Mouse (Mus musculus): Measurements from ENCODE around the gene Gpbp1.

Gpbp1 gene

DNA sequence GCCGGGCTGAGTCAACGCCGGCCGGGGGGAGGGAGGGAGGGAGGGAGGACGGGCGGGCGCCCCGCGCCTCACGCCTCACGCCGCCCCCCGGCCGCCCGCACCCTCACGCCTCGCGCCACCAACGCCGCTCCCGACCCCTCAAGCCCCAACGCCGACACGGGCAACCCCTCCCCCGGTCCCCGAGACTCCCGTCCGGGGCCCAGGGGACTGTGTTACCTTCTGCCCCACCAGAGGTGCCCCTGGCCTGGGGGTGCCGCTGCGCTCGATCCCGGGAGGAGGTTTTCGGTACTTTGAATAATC lies 459 bp downstream of the Gpbp1 start:
- POLR2A ChIA-PET, result interaction anchor here in 3 of 4 experiments (0.6 to 2.5 kb wide), 75 partner anchors 8 to 1470 kb away, joined by 3 to 54 read pairs (median 5); partner anchors contain the start of genes Il6st (in 1 of the 3) and Plk2 (in 1 of the 3)
- CTCF ChIA-PET, result interaction anchor here in 2 of 4 experiments (0.6 to 1.2 kb wide), 4 partner anchors 28 to 378 kb away, joined by 3 to 7 read pairs (median 5); partner anchors contain the start of gene Gm49496 (in 1 of the 2)

DNA sequence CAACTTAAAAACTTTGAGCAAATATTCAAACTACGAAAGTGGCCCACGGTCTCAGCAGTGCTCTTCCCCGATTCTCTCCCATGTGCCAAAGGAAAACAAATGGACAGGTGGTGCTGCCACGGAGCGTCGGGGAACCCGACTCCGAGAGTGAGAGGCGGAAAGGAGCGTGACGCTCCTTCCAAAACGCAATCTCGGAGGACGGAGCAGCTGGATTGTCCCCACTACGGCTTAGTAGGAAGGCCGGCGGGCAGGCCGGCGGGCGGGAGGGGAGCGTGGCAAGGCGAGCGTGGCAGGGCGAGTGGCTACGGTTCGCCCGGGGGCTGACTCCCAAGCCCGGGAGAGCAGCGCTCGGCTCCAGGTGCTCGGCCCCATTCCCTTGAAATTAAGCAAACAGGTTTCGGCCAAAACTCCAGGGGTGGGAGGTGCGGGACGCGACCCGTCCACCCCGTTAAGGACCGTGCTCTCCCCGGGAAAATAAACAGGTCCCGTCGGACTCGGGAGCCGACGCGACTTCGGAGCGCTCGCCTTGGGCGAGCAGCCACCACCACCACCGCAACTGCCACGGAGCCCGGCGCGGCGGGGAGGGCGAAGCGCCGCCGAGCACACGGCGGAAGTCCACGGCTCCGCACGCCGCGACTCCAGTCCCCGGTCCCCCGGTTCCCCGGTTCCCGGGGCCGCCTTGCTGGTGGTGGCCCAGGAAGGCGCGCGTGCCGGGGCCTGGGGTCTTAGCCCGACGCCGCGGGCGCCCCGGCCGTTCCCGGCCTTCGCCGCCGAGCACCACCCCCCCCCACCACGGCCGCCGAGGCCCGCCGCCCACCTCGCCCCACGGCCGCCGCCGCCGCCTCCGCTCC lies 1.0 kb downstream of the Gpbp1 start:
- POLR2A ChIA-PET, result interaction anchor here in 2 of 4 experiments (0.7 to 6.6 kb wide), 10 partner anchors 9 to 237 kb away, joined by 3 to 114 read pairs (median 4); no protein-coding TSS in a partner anchor

DNA sequence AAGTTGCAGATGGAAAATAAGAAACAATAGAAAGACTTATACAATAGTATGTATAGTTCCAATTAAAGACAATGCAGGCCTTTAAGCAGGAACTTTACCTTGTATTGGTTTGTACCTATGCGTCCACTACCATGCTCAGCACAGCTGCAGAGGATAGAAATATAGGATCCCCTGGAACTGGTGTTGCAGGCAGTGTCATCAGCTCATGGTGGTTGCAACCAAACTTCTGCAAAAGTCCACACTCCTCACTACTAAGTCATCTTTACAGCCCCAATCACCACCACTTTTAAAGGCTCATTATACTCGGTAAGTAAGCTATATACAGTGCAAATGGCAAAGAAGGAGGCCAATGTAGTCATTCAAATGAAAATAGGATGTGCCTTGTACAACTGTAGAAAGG lies 12.2 kb downstream of the Gpbp1 start:
- ChIA-PET POLR2A (interaction anchor here in 2 of 4 experiments (0.5 to 9.1 kb wide), 11 partner anchors 8 to 79 kb away, joined by 3 to 114 read pairs (median 6); partner anchors contain the start of gene Gpbp1 (in 2 of the 2)), CTCF (interaction anchor here in 2 of 4 experiments (0.6 to 1.3 kb wide), 3 partner anchors 9 to 265 kb away, joined by 3 read pairs; no protein-coding TSS in a partner anchor)

More for the DNA sequence above, 1.0 kb downstream of the Gpbp1 start:
- CTCF ChIA-PET, result no interaction called here

DNA sequence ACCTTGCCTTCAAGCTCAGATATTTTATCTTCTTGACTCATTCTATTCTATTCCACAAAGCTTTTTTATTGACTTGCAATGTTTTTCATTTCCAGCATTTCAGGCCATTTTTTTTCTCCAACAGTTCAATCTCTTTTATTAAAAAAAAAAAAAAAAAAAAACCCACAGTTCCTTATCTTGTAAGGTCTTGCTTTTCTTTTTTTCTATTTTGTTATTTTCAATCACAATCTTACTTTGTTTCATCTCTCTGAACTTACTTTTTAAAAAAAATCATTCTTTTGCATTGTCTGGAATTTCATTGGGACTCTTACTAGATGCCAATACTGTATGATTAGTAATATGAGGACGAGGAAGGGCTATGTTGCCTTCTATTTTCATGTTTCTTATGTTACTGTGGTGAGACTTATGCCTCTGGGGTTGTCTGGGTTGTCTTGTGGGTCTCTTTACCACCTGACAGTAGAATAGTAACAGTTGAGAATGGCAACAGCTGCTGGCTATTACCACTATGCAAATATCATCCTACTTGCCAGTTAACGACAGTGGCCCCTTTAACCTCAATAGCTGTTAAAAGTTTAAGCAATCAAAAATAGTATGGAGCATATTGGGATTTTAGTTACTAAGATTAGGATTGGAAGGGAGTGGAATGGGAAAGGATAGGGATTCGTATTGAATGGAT lies 19.2 kb downstream of the Gpbp1 start:
- POLR2A ChIA-PET, result interaction anchor here in 2 of 4 experiments (0.6 to 9.1 kb wide), 20 partner anchors 10 to 550 kb away, joined by 3 to 114 read pairs (median 4); partner anchors contain the start of gene Gpbp1 (in 2 of the 2)
- CTCF ChIA-PET, result interaction anchor here in 1 of 4 experiments (0.8 to 1.2 kb wide), 2 partner anchors 9 to 788 kb away, joined by 3 read pairs; no protein-coding TSS in a partner anchor

DNA sequence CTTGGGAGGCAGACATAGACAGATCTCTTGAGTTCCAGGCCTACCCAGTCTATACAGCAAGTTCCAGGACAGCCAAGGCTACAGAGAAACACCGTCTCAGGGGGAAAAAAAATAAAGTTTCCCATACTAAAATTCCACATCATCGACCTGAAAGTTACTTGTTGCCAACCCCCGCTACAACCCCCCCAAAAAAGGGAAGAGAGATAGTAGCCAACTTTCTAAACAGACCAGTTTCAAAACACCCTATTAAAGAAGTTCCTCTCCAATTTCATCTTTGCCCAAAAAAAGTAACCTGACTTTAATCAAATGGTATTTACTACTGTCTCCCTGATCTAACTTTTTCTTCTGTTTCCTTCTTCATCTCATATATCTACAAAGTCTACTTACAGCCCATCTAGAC lies 22.6 kb downstream of the Gpbp1 start:
- CTCF ChIA-PET, result no interaction called here
- POLR2A ChIA-PET, result interaction anchor here in 1 of 4 experiments (1.9 to 4.8 kb wide), 2 partner anchors 10 to 12 kb away, joined by 6 to 23 read pairs; no protein-coding TSS in a partner anchor

DNA sequence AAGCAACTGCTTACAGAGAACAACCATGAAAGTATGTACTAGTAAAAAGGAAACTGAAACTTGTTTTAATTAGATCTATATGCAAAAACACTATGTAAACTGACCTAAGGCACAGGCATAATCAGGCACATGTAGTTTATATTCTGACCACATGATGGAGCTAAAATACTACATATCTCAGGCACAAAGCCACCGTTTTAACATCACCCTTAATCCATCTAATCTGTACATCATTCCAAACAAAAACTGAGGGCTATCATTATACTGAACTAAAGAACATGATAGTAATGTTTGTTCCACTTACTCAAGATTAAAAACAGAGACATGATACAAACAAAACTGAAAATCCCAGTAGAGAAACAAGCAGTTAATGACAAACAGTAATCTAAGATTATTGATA lies 28.5 kb downstream of the Gpbp1 start:
- ChIA-PET POLR2A (interaction anchor here in 3 of 4 experiments (0.6 to 3.7 kb wide), 9 partner anchors 10 to 1055 kb away, joined by 3 to 18 read pairs (median 4); partner anchors contain the start of gene Gpbp1 (in 1 of the 3)), CTCF (interaction anchor here in 2 of 4 experiments (0.6 to 1.4 kb wide), 6 partner anchors 9 to 1727 kb away, joined by 3 to 6 read pairs (median 3); partner anchors contain the start of gene Gpbp1 (in 1 of the 2))

DNA sequence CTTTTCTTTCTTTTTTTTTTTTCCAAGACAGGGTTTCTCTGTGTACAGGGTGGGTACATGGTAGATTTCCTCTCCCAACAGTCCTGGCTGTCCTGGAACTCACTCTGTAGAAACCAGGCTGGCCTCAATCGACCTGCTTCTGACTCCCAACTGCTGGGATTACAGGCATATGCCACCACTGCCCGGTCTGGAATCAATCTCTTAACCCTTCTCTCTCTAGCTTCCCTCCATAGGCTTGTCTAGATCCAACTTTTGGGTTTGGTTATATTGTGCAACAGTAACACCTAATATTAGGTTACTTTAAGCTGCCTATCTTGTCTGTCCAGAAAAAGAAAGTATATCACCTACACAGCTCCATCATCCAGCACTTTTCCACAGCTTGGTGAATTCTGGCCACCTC lies 33.1 kb downstream of the Gpbp1 start:
- ChIA-PET CTCF (interaction anchor here in 1 of 4 experiments (0.6 kb wide), 1 partner anchor 1388 kb away, joined by 3 read pairs; no protein-coding TSS in a partner anchor), POLR2A (interaction anchor here in 2 of 4 experiments (0.6 to 4.1 kb wide), 8 partner anchors 8 to 447 kb away, joined by 3 to 23 read pairs (median 4); partner anchors contain the start of gene Gpbp1 (in 1 of the 2))

DNA sequence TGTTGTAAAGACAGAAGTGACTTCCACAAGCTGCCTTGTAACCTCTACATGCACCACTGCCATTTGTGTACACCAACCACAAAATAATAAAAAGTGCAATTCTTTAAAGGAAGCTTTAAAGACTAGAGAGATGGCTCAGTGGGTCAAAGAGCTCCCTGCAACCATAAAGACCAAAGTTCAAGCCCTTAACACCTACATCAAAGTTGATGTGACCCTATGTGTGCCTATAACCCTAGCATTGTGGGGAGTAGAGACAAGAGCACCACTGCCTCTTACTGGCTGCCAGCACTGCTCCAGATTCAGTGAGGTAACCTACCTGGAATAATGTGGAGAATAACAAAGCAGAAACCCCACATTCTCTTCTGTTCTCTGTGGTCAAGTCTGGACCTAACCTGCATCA lies 45.6 kb downstream of the Gpbp1 start:
- CTCF ChIA-PET, result interaction anchor here in 1 of 4 experiments (0.5 kb wide), 1 partner anchor 558 kb away, joined by 3 read pairs; no protein-coding TSS in a partner anchor
- POLR2A ChIA-PET, result interaction anchor here in 3 of 4 experiments (0.5 to 1.2 kb wide), 6 partner anchors 8 to 141 kb away, joined by 3 to 4 read pairs (median 3); partner anchors contain the start of gene Gpbp1 (in 2 of the 3)

DNA sequence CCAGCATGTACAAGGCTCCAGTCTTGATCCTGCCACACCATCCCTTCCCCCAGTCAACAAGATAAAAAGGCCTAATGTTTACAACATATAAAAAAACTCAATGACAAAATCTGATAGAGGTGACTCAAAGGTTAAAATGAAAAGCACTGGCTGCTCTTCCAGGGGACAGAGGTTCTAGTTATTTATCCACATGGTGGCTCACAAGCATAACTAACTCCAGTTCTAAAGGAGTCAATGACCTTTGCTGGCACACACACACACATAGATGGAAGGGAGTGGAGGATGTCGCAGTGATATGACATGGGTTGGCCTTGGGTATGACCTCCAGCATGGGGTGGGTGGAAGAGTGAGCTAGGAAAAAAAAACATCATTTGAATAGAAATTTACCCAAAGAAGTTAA lies 58.7 kb downstream of the Gpbp1 start:
- POLR2A ChIA-PET, result interaction anchor here in 1 of 4 experiments (1.4 to 1.7 kb wide), 3 partner anchors 9 to 15 kb away, joined by 4 read pairs; no protein-coding TSS in a partner anchor
- CTCF ChIA-PET, result no interaction called here

DNA sequence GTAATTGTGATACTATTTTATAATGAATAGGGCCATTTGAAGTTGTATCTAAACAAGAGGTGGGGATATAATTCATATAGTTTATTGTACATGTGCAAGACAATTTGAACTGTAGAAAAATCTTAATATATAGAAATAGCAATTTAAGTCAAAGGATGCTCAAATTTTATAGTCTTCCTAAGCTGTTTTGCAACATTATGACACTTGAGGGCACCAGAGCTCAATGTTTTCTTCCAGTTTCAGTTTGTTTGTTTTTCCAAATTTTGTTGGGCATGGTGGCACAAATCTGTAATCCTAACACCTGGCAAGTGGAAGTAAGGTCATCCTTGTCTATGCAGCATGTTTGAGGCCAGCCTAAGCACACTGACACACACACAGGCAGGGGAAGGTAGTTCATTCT lies 68.6 kb downstream of the Gpbp1 start:
- ChIA-PET POLR2A (interaction anchor here in 1 of 4 experiments (1.3 kb wide), 1 partner anchor 8 kb away, joined by 3 read pairs; no protein-coding TSS in a partner anchor), CTCF (no interaction called here)

DNA sequence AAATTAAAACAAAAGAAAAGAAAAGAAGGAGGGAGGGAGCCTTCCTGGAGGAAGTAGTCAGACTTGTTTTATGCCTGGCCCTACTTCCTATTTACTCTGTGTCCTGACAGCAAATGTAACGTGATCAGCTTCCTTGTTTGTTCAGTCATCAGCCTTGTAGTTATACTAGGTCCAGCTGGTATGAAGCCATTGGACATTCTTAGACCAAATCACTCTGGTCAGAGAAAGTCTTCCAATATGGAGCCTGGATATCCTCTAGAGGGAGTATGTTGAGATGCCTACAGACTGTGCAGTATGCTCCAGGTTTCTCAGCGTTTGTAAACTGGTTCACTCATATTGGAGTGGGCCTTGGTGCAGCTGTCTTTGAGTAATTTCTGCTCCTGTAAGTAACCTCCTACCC lies 71.8 kb downstream of the Gpbp1 start:
- POLR2A ChIA-PET, result no interaction called here
- CTCF ChIA-PET, result no interaction called here

DNA sequence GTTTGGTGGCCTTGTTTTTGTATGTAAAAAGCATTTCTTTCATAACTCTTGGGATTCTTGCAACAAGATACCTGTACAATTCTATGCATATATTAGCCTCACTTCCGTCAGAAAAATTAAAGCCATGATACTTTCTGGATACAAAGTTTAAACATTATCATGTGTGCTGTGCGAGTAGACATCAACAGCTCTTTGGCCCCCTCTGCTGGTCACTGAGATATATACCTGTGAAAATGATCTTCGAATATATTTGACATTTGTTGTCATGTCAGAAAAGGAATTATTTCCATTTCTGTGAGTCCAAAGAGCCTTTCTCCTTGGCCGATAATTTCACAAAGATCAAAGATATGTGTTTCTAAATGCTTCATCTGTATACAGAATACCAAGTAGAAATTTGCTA lies 76.8 kb downstream of the Gpbp1 start:
- ChIA-PET POLR2A (interaction anchor here in 3 of 4 experiments (0.7 to 1.4 kb wide), 7 partner anchors 8 to 1021 kb away, joined by 3 to 5 read pairs (median 3); partner anchors contain the start of gene Plk2 (in 3 of the 3)), CTCF (interaction anchor here (0.6 to 1.5 kb wide), 13 partner anchors 11 to 1337 kb away, joined by 3 to 7 read pairs (median 3); partner anchors contain the start of gene Plk2 (in 2 of the 4))

DNA sequence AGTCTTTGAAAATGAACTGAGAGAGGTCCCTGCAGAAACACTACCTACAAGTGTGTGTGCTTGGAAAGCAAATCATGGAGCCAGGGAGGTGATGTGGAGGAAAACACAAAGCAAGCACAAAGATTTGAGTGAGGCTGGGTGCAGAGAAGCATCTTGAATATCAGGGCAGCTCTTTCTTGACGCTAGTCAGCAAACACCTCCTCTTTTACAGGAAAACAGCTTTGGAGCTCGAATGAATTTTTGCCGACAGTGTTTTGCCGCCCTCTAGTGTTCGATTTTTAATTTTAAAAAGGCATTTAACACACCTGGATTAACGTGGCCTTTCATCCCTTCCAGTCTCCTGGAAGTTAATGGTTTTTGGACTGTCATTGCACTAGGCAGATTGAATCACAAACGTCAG lies 79.1 kb downstream of the Gpbp1 start:
- POLR2A ChIA-PET, result interaction anchor here in 2 of 4 experiments (0.7 to 1.5 kb wide), 3 partner anchors 15 to 196 kb away, joined by 3 to 7 read pairs (median 4); no protein-coding TSS in a partner anchor
- CTCF ChIA-PET, result interaction anchor here (0.5 to 2.9 kb wide), 14 partner anchors 13 to 1028 kb away, joined by 3 to 17 read pairs (median 4); partner anchors contain the start of gene Plk2 (in 1 of the 4)

DNA sequence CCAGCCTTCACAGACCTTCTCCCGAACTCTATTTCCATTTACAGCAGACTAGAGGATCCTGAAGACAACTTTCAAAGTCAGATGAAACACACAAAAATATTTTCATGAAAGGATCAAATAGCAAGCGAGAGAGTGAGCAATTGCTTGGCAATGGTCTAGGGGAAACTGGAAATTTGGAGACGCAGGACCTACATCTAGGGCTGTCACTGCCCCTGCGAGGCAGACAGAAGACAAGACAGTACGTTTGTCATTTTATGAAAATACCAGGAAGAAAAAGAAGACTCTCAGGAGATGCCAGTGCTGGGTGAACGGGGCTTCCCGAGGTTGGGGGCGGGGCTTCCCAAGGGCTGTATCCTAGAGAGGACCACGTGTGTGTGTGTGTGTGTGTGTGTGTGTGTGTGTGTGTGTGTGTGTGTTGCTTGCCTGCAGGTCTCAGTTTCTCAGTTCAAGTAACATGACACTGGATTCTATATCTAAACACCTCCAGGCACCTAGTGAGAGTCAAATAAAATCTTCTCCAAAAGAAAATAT lies 83.0 kb downstream of the Gpbp1 start:
- ChIA-PET POLR2A (interaction anchor here in 2 of 4 experiments (0.7 to 1.8 kb wide), 2 partner anchors 9 to 102 kb away, joined by 3 to 4 read pairs; no protein-coding TSS in a partner anchor), CTCF (no interaction called here)

DNA sequence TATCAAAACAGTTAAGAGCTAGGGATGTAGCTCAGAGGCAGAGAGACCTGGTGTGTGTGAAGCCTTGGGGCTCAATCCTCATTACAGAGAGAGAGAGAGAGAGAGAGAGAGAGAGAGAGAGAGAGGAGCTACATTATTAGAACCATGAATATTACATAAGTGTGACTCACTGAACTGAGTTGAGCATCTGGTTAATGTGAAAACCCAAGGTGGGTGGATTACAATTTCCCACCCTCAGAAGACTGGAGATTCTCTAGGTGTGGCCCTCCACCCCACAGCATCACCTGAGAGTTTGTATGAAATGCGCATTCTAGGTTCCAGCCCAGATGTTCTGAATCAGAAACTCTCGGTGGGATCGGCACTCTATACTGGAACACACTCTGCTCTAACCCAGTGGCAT lies 84.0 kb downstream of the Gpbp1 start:
- CTCF ChIA-PET, result interaction anchor here in 1 of 4 experiments (0.6 kb wide), 1 partner anchor 128 kb away, joined by 3 read pairs; no protein-coding TSS in a partner anchor
- POLR2A ChIA-PET, result interaction anchor here in 1 of 4 experiments (1.4 kb wide), 1 partner anchor 11 kb away, joined by 6 read pairs; no protein-coding TSS in a partner anchor

DNA sequence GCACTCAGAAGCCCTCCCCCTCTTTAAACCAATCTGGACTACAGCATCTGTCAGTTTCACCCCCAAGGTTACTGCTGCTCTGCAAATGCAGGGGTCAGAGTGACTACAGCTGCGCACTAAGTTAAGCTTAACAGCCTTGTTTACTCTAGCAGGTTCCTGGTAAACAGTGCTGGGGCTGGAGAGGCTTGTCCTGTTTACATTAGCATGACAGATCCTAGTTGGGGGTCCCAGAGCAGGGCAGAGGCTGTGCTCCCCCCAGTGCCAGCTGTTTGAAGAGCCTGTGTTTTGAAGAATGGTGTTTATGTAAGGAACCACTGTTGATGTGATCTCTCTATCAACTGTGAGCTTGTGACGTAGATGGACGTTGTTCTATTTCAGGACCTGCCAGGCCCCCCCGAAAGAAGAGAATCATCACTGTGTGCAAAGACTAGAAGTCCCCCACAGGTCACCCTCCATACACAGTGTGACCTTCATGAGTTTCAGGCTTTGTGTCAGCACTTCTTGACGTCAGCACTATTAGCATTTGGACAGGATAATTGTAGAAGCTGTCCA lies 92.2 kb downstream of the Gpbp1 start:
- CTCF ChIA-PET, result interaction anchor here in 3 of 4 experiments (0.6 to 1.4 kb wide), 4 partner anchors 13 to 1006 kb away, joined by 3 to 4 read pairs (median 4); no protein-coding TSS in a partner anchor

DNA sequence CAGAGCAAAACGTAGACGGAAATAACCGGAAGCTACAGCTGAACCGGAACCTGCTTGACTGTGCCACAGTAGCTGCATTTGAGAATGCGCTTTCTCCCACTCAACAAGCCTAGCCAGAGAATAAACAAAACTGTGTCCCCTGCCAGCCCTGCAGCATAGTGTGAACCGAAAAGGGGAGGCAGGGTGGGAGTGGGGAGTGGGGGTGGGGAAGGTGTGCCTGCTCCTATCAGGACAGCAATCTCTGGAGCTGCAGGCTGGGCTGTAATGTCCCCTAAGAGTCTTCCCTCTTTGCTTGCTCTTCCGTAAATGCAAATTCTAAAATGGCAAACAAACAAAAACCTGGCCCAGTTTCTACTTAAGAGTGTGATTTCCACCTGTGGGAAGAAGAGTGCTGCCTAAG lies 92.8 kb downstream of the Gpbp1 start:
- ChIA-PET CTCF (interaction anchor here in 3 of 4 experiments (0.6 to 1.4 kb wide), 3 partner anchors 13 to 1055 kb away, joined by 4 read pairs; no protein-coding TSS in a partner anchor), POLR2A (interaction anchor here in 3 of 4 experiments (0.6 to 1.7 kb wide), 5 partner anchors 10 to 944 kb away, joined by 3 to 7 read pairs (median 4); no protein-coding TSS in a partner anchor)

More for the DNA sequence above, 92.2 kb downstream of the Gpbp1 start:
- POLR2A ChIA-PET, result interaction anchor here in 2 of 4 experiments (0.6 to 1.7 kb wide), 5 partner anchors 9 to 945 kb away, joined by 3 to 6 read pairs (median 4); no protein-coding TSS in a partner anchor
